ENCODE assay signal across 8 mouse cellular contexts in the genomic region with DNA sequence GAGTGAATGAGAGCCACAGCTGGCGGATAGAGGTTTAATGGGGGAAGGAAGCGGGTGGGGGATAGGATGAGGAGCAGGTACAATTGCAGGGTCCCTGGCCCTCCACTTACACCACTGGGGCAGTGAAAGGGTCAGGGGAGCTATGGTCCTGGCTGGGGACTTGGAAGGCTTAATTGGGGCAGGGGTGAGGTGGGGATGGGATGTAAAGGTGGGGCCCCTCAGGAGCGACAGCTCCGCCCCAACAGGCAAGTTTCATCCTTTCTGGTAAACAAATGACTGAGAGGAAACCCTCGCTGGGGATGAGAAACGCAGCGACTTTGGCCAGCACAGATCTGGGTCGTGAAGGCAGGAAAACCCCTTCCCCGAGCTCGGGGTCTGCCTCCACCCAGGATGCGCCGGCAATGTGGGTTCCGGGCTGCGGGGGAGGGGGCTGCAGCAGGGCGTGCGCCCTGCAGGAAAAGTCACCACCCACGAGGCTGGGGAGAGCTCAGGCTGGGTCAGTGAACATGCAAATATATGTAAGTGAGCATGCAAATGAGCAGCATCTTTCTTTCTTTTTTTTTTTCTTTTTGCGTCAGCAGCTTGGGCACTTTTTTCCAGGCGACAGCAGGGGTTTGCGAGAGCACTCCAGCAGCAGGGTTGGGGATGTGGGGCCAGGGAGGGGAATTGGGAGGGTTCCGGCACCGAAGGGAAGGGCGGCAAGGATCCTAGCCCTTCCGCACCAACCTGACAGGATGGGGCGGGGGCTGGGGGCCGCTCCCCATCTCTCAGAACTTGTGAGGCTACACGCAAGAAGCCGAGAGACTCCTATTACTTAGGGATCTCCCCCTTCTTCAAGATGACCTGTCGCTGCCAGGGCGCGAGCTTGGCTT. TPM values are rescaled to one million over a fixed set of nuclear protein-coding genes. Genes with fewer than 3 reads are reported as not detected.
DNase-seq lines count a peak whose midpoint lies in the region; ATAC-seq and TF ChIP-seq lines count a peak whose summit lies in the region.

No protein-coding gene starts in this region.

- H3K4me3 ChIP-seq in lung, postnatal 0 days (ENCODE audit: low read depth, low read length): 0 out of 2 replicates have a peak overlapping the region, but pooled peaks have one; percentile 8
- peak overlapping the region; percentile 15 for H3K4me3 ChIP-seq in embryonic facial prominence, embryonic 14.5 days (ENCODE audit: low read depth, low read length)
- H3K4me3 ChIP-seq in limb, embryonic 11.5 days (ENCODE audit: low read depth, low read length): 0 out of 2 replicates have a peak overlapping the region, but pooled peaks have one; percentile 2
- peak overlapping the region; percentile 10; the same call in 1 of the 2 replicates for H3K4me3 ChIP-seq in stomach, embryonic 14.5 days (ENCODE audit: low read depth, low read length)

- peaks cover 22% of the 10 kb centered on the region for H3K4me1 ChIP-seq in lung, postnatal 0 days (ENCODE audit: insufficient read depth, low read depth, low read length)
- H3K4me1 ChIP-seq in embryonic facial prominence, embryonic 14.5 days (ENCODE audit: control insufficient read depth, insufficient read depth, low read length): peaks cover 25% of the 10 kb centered on the region
- H3K4me1 ChIP-seq in limb, embryonic 11.5 days (ENCODE audit: control insufficient read depth, insufficient read depth, low read length): peaks cover 31% of the 10 kb centered on the region
- peaks cover 30% of the 10 kb centered on the region for H3K4me1 ChIP-seq in stomach, embryonic 14.5 days (ENCODE audit: control insufficient read depth, insufficient read depth, low read length)

- WGBS in lung, postnatal 0 days: 6% methylated on average over 30 of the region's 31 CpGs
- WGBS in embryonic facial prominence, embryonic 14.5 days: 2% methylated on average over 31 of the region's 31 CpGs
- WGBS in limb, embryonic 11.5 days: 2% methylated on average over 31 of the region's 31 CpGs
- WGBS in stomach, embryonic 14.5 days: 1% methylated on average over 30 of the region's 31 CpGs

- no peak for TF ChIP-seq EP300 in lung, postnatal 0 days (IDR thresholded peaks at IDR 0.05)

- H3K27me3 ChIP-seq in lung, postnatal 0 days (replicated peaks; ENCODE audit: insufficient read depth, low read length): peaks cover 38% of the 10 kb centered on the region
- peaks cover 95% of the 10 kb centered on the region for H3K27me3 ChIP-seq in embryonic facial prominence, embryonic 14.5 days (replicated peaks; ENCODE audit: control insufficient read depth, insufficient read depth, low read length)
- peaks cover 91% of the 10 kb centered on the region for H3K27me3 ChIP-seq in limb, embryonic 11.5 days (ENCODE audit: control insufficient read depth, insufficient read depth, low read length)
- H3K27me3 ChIP-seq in stomach, embryonic 14.5 days (ENCODE audit: control insufficient read depth, insufficient read depth, low read length): peaks cover 64% of the 10 kb centered on the region

- ATAC-seq in lung, postnatal 0 days: no peak
- ATAC-seq in embryonic facial prominence, embryonic 14.5 days (ENCODE audit: low read depth): no peak
- ATAC-seq in limb, embryonic 11.5 days (ENCODE audit: insufficient number of reproducible peaks, low FRiP score, low TSS enrichment, low read depth): no peak
- no peak for ATAC-seq in stomach, embryonic 14.5 days (ENCODE audit: insufficient number of reproducible peaks, insufficient read depth, low FRiP score, low read depth)
- no peak for ATAC-seq in cerebellum, adult (ENCODE audit: insufficient number of reproducible peaks, low FRiP score, low TSS enrichment)
- ATAC-seq in megakaryocyte progenitor cell, adult 5-6 weeks (replicated peaks; ENCODE audit: poor library complexity): no peak

- H3K4me2 ChIP-seq in lung, postnatal 0 days (replicated peaks; ENCODE audit: low read depth, low read length): peak overlapping the region; percentile 43
- H3K4me2 ChIP-seq in embryonic facial prominence, embryonic 14.5 days (ENCODE audit: low read depth, low read length): peak overlapping the region; percentile 40
- peak overlapping the region; percentile 10; the same call in 1 of the 2 replicates for H3K4me2 ChIP-seq in limb, embryonic 11.5 days (ENCODE audit: low read depth, severe bottlenecking)
- H3K4me2 ChIP-seq in stomach, embryonic 14.5 days (replicated peaks; ENCODE audit: low read depth, low read length): peak overlapping the region; percentile 27

- no peak for TF ChIP-seq CTCF in lung, postnatal 0 days (IDR thresholded peaks at IDR 0.05)

- H3K27ac ChIP-seq in lung, postnatal 0 days (ENCODE audit: low read length): no peak overlapping the region
- no peak overlapping the region for H3K27ac ChIP-seq in embryonic facial prominence, embryonic 14.5 days (replicated peaks; ENCODE audit: low read depth, low read length)
- H3K27ac ChIP-seq in limb, embryonic 11.5 days (replicated peaks; ENCODE audit: low read depth, low read length): no peak overlapping the region
- no peak overlapping the region for H3K27ac ChIP-seq in stomach, embryonic 14.5 days (ENCODE audit: low read length)

- no peaks in the 10 kb centered on the region for H3K9me3 ChIP-seq in lung, postnatal 0 days (ENCODE audit: low read length)
- H3K9me3 ChIP-seq in embryonic facial prominence, embryonic 14.5 days (ENCODE audit: control insufficient read depth, low read length): no peaks in the 10 kb centered on the region
- H3K9me3 ChIP-seq in limb, embryonic 11.5 days (ENCODE audit: control insufficient read depth, low read length): no peaks in the 10 kb centered on the region
- H3K9me3 ChIP-seq in stomach, embryonic 14.5 days (ENCODE audit: control insufficient read depth, low read depth, low read length): no peaks in the 10 kb centered on the region

- peak; percentile 55 for DNase-seq in lung, postnatal 0 days (ENCODE audit: low spot score)
- no peak for DNase-seq in lung, postnatal 4 days
- no peak for DNase-seq in embryonic facial prominence, embryonic 14.5 days (ENCODE audit: low spot score)
- DNase-seq in limb, embryonic 11.5 days (ENCODE audit: low spot score): no peak
- no peak for DNase-seq in urinary bladder, postnatal 14 days (ENCODE audit: low spot score)

- no peaks in the 10 kb centered on the region for H3K36me3 ChIP-seq in lung, postnatal 0 days (ENCODE audit: insufficient read depth, low read length)
- no peaks in the 10 kb centered on the region for H3K36me3 ChIP-seq in embryonic facial prominence, embryonic 14.5 days (ENCODE audit: control insufficient read depth, insufficient read depth, low read length)
- H3K36me3 ChIP-seq in limb, embryonic 11.5 days (ENCODE audit: control insufficient read depth, insufficient read depth, low read length): no peaks in the 10 kb centered on the region
- no peaks in the 10 kb centered on the region for H3K36me3 ChIP-seq in stomach, embryonic 14.5 days (ENCODE audit: control insufficient read depth, insufficient read depth, low read length)

- no peak overlapping the region for H3K9ac ChIP-seq in lung, postnatal 0 days (replicated peaks; ENCODE audit: low read depth)
- peak overlapping the region; percentile 35; the same call in 1 of the 2 replicates for H3K9ac ChIP-seq in embryonic facial prominence, embryonic 14.5 days (ENCODE audit: low read depth, low read length)
- H3K9ac ChIP-seq in limb, embryonic 11.5 days (ENCODE audit: low read length): no peak overlapping the region
- no peak overlapping the region for H3K9ac ChIP-seq in stomach, embryonic 14.5 days (replicated peaks; ENCODE audit: low read depth, low read length)

RNA-seq across cellular contexts. Expression of a gene that starts 4.8 kb away (rescaled TPM):
- polyA plus RNA-seq in lung, postnatal 0 days (2015; fragmentation: Nextera tagmentation; extraction: Ambion mirVana): 1.2 and 1.4 TPM in 2 replicates
- 0.65 and 1.4 TPM in 2 replicates for polyA plus RNA-seq in embryonic facial prominence, embryonic 14.5 days (2014; fragmentation: Nextera tagmentation; extraction: Ambion mirVana)
- polyA plus RNA-seq in limb, embryonic 11.5 days (2014; fragmentation: Nextera tagmentation; extraction: Ambion mirVana): 0.38 and 0.79 TPM in 2 replicates
- polyA plus RNA-seq in stomach, embryonic 14.5 days (2014; fragmentation: Nextera tagmentation; extraction: Ambion mirVana): 0.67 and 0.91 TPM in 2 replicates
- total RNA-seq in megakaryocyte progenitor cell, adult 5-6 weeks (2015): 1.5 TPM in 1 of 2 replicates, not detected in the other
- 0.10 TPM in 1 of 2 replicates, not detected in the other for total RNA-seq in megakaryocyte progenitor cell, adult 5-6 weeks (2017)

RNA-seq across cellular contexts. Expression of a gene that starts 31.6 kb away (rescaled TPM):
- 2.0 and 3.1 TPM in 2 replicates for polyA plus RNA-seq in lung, postnatal 0 days (2015; fragmentation: Nextera tagmentation; extraction: Ambion mirVana)
- 4.2 and 4.4 TPM in 2 replicates for polyA plus RNA-seq in embryonic facial prominence, embryonic 14.5 days (2014; fragmentation: Nextera tagmentation; extraction: Ambion mirVana)
- 1.6 and 1.9 TPM in 2 replicates for polyA plus RNA-seq in limb, embryonic 11.5 days (2014; fragmentation: Nextera tagmentation; extraction: Ambion mirVana)
- 10.5 and 10.9 TPM in 2 replicates for polyA plus RNA-seq in stomach, embryonic 14.5 days (2014; fragmentation: Nextera tagmentation; extraction: Ambion mirVana)
- total RNA-seq in megakaryocyte progenitor cell, adult 5-6 weeks (2015): 1.1 and 1.3 TPM in 2 replicates
- 0.91 TPM in 1 of 2 replicates, not detected in the other for total RNA-seq in megakaryocyte progenitor cell, adult 5-6 weeks (2017)

RNA-seq across cellular contexts. Expression of a gene that starts 38.1 kb away (rescaled TPM):
- polyA plus RNA-seq in lung, postnatal 0 days (2015; fragmentation: Nextera tagmentation; extraction: Ambion mirVana): 0.26 and 0.33 TPM in 2 replicates
- 0.25 and 0.43 TPM in 2 replicates for polyA plus RNA-seq in embryonic facial prominence, embryonic 14.5 days (2014; fragmentation: Nextera tagmentation; extraction: Ambion mirVana)
- not detected in 2 replicates for polyA plus RNA-seq in limb, embryonic 11.5 days (2014; fragmentation: Nextera tagmentation; extraction: Ambion mirVana)
- 0.29 and 0.55 TPM in 2 replicates for polyA plus RNA-seq in stomach, embryonic 14.5 days (2014; fragmentation: Nextera tagmentation; extraction: Ambion mirVana)
- not detected in 2 replicates for total RNA-seq in megakaryocyte progenitor cell, adult 5-6 weeks (2015)
- not detected in 2 replicates for total RNA-seq in megakaryocyte progenitor cell, adult 5-6 weeks (2017)

RNA-seq across cellular contexts. Expression of a gene that starts 48.2 kb away (rescaled TPM):
- 17.4 and 18.8 TPM in 2 replicates for polyA plus RNA-seq in lung, postnatal 0 days (2015; fragmentation: Nextera tagmentation; extraction: Ambion mirVana)
- polyA plus RNA-seq in embryonic facial prominence, embryonic 14.5 days (2014; fragmentation: Nextera tagmentation; extraction: Ambion mirVana): 12.0 and 13.4 TPM in 2 replicates
- 8.8 and 8.9 TPM in 2 replicates for polyA plus RNA-seq in limb, embryonic 11.5 days (2014; fragmentation: Nextera tagmentation; extraction: Ambion mirVana)
- polyA plus RNA-seq in stomach, embryonic 14.5 days (2014; fragmentation: Nextera tagmentation; extraction: Ambion mirVana): 10.4 and 11.5 TPM in 2 replicates
- 0.66 and 1.2 TPM in 2 replicates for total RNA-seq in megakaryocyte progenitor cell, adult 5-6 weeks (2015)
- 1.6 and 2.6 TPM in 2 replicates for total RNA-seq in megakaryocyte progenitor cell, adult 5-6 weeks (2017)

RNA-seq across cellular contexts. Expression of a gene that starts 57.4 kb away (rescaled TPM):
- polyA plus RNA-seq in lung, postnatal 0 days (2015; fragmentation: Nextera tagmentation; extraction: Ambion mirVana): 59.2 and 63.4 TPM in 2 replicates
- 70.1 and 71.8 TPM in 2 replicates for polyA plus RNA-seq in embryonic facial prominence, embryonic 14.5 days (2014; fragmentation: Nextera tagmentation; extraction: Ambion mirVana)
- 32.1 and 33.3 TPM in 2 replicates for polyA plus RNA-seq in limb, embryonic 11.5 days (2014; fragmentation: Nextera tagmentation; extraction: Ambion mirVana)
- 71.4 and 72.4 TPM in 2 replicates for polyA plus RNA-seq in stomach, embryonic 14.5 days (2014; fragmentation: Nextera tagmentation; extraction: Ambion mirVana)
- 75.9 and 76.7 TPM in 2 replicates for total RNA-seq in megakaryocyte progenitor cell, adult 5-6 weeks (2015)
- total RNA-seq in megakaryocyte progenitor cell, adult 5-6 weeks (2017): 72.6 and 79.3 TPM in 2 replicates
